In genomic region chr4:43672070-43672469, GRCm38 (mm10) we compare ENCODE assay signal across 9 mouse cellular contexts. TPM values are rescaled to one million over a fixed set of nuclear protein-coding genes. Genes with fewer than 3 reads are reported as not detected.
DNase-seq lines count a peak whose midpoint lies in the region; ATAC-seq and TF ChIP-seq lines count a peak whose summit lies in the region.
"Had no signal": no experiment of that assay in that cellular context is flagged by ENCODE, and none has a peak within 500 bp of the region (broad histone marks: within the 10 kb centered on the region; RNA-seq: fewer than 3 reads in every experiment).

No protein-coding gene starts in this region.

- TF ChIP-seq EP300 in heart, postnatal 0 days (IDR thresholded peaks at IDR 0.05; ENCODE audit: low read depth) = no peak

- H3K9ac ChIP-seq in heart, postnatal 0 days (replicated peaks; ENCODE audit: low read depth, low read length) = no peak overlapping the region
- H3K9ac ChIP-seq: embryonic facial prominence, embryonic 13.5 days had no signal

- peak; percentile 50 for TF ChIP-seq CTCF in C2C12 (IDR thresholded peaks at IDR 0.05; ENCODE audit: control insufficient read depth, insufficient read depth, insufficient read length)
- TF ChIP-seq CTCF in heart, postnatal 0 days (IDR thresholded peaks at IDR 0.05; ENCODE audit: low read depth) = peak; percentile 80
- peak; percentile 71 for TF ChIP-seq CTCF in lung, adult 2 months (IDR thresholded peaks at IDR 0.05; ENCODE audit: insufficient read depth, low read length)

- no peak overlapping the region for H3K4me2 ChIP-seq in heart, postnatal 0 days (ENCODE audit: low read depth, low read length)
- H3K4me2 ChIP-seq: embryonic facial prominence, embryonic 13.5 days had no signal

- peaks cover 13% of the 10 kb centered on the region for H3K27me3 ChIP-seq in C2C12 (ENCODE audit: control insufficient read depth, insufficient read depth, insufficient read length)
- H3K27me3 ChIP-seq in embryonic facial prominence, embryonic 10.5 days (replicated peaks; ENCODE audit: low read depth, poor library complexity, severe bottlenecking) = peaks cover 34% of the 10 kb centered on the region
- H3K27me3 ChIP-seq in heart, postnatal 0 days (ENCODE audit: control insufficient read depth, insufficient read depth, low read length) = no peaks in the 10 kb centered on the region
- H3K27me3 ChIP-seq: embryonic facial prominence, embryonic 13.5 days had no signal

- no peak overlapping the region for H3ac ChIP-seq in C2C12 (ENCODE audit: control insufficient read depth, insufficient read length, low read depth)

- peak; percentile 34; the same call in 1 of the 2 replicates for ATAC-seq in heart, postnatal 0 days (ENCODE audit: insufficient read depth, low read depth)
- peak; percentile 39; the same call in 1 of the 2 replicates for ATAC-seq in neutrophil, adult 5-6 weeks (ENCODE audit: extremely low read depth, insufficient number of reproducible peaks, low FRiP score, poor library complexity, severe bottlenecking)

- H3K79me3 ChIP-seq in C2C12 (ENCODE audit: low read depth) = no peaks in the 10 kb centered on the region

- 11% methylated on average over 2 of the region's 2 CpGs for WGBS in embryonic facial prominence, embryonic 10.5 days
- 4% methylated on average over 2 of the region's 2 CpGs for WGBS in heart, postnatal 0 days
- 12% methylated on average over 2 of the region's 2 CpGs for WGBS in lung, adult 2 months

- H3K4me3 ChIP-seq in C2C12 (ENCODE audit: insufficient read depth, poor library complexity, severe bottlenecking) = no peak overlapping the region
- H3K4me3 ChIP-seq in embryonic facial prominence, embryonic 10.5 days = no peak overlapping the region
- H3K4me3 ChIP-seq in heart, postnatal 0 days (ENCODE audit: low read depth, low read length) = no peak overlapping the region
- no peak overlapping the region for H3K4me3 ChIP-seq in lung, adult 2 months (replicated peaks; ENCODE audit: extremely low read depth, low read depth, low read length)
- H3K4me3 ChIP-seq: embryonic facial prominence, embryonic 13.5 days had no signal

- H3K27ac ChIP-seq in embryonic facial prominence, embryonic 10.5 days (replicated peaks) = no peak overlapping the region
- H3K27ac ChIP-seq in heart, postnatal 0 days (ENCODE audit: low read depth) = no peak overlapping the region
- H3K27ac ChIP-seq: embryonic facial prominence, embryonic 13.5 days had no signal

- no peaks in the 10 kb centered on the region for H3K9me3 ChIP-seq in embryonic facial prominence, embryonic 10.5 days
- H3K9me3 ChIP-seq in heart, postnatal 0 days (replicated peaks; ENCODE audit: control insufficient read depth, low read length) = no peaks in the 10 kb centered on the region
- H3K9me3 ChIP-seq: embryonic facial prominence, embryonic 13.5 days had no signal

- H3K36me3 ChIP-seq in C2C12 (ENCODE audit: control insufficient read depth, insufficient read depth) = no peaks in the 10 kb centered on the region
- peaks cover 22% of the 10 kb centered on the region for H3K36me3 ChIP-seq in embryonic facial prominence, embryonic 10.5 days (replicated peaks)
- H3K36me3 ChIP-seq in heart, postnatal 0 days (replicated peaks; ENCODE audit: control insufficient read depth, insufficient read depth, low read length) = peaks cover 9% of the 10 kb centered on the region; the same call in 1 of the 2 replicates

- TF ChIP-seq POLR2A in lung, adult 2 months (IDR thresholded peaks at IDR 0.05; ENCODE audit: borderline replicate concordance, extremely low read depth, low read depth, low read length) = no peak

- no peaks in the 10 kb centered on the region for H3K79me2 ChIP-seq in C2C12 (ENCODE audit: control insufficient read depth, insufficient read depth)

- peak; percentile 93 for DNase-seq in adrenal gland, postnatal 36 days
- peak; percentile 89 for DNase-seq in embryonic facial prominence, embryonic 10.5 days (ENCODE audit: low spot score)
- DNase-seq in heart, postnatal 0 days (ENCODE audit: low spot score) = peak; percentile 81
- DNase-seq in kidney, postnatal 36 days = peak; percentile 92 to 98
- DNase-seq in lung, adult 2 months = peak; percentile 89
- DNase-seq in testis, postnatal 14 days (ENCODE audit: low spot score) = peak; percentile 81

- peaks cover 42% of the 10 kb centered on the region for H3K4me1 ChIP-seq in embryonic facial prominence, embryonic 10.5 days
- H3K4me1 ChIP-seq in heart, postnatal 0 days (ENCODE audit: control insufficient read depth, insufficient read depth) = 0 out of 2 replicates have a peak, but pooled peaks cover 8% of the 10 kb centered on the region
- H3K4me1 ChIP-seq in lung, adult 2 months (ENCODE audit: control insufficient read depth, insufficient read depth, low read length) = peaks cover 4% of the 10 kb centered on the region

TF ChIP-seq in C2C12, 6 proteins besides CTCF, POLR2A, EP300 and RAD21:
- no peak for TF ChIP-seq MAX (IDR thresholded peaks at IDR 0.05)
- no peak for TF ChIP-seq USF1 (IDR thresholded peaks at IDR 0.05; ENCODE audit: low read depth)
- TF ChIP-seq MYOG (IDR thresholded peaks at IDR 0.05; ENCODE audit: control insufficient read depth, extremely low read depth, insufficient read length) = no peak
- TF ChIP-seq CEBPB (IDR thresholded peaks at IDR 0.05; ENCODE audit: low read depth) = no peak
- no peak for TF ChIP-seq FOSL1 (IDR thresholded peaks at IDR 0.05; ENCODE audit: insufficient read depth, low read length, poor library complexity, severe bottlenecking)
- TF ChIP-seq MYOD1 (IDR thresholded peaks at IDR 0.05; ENCODE audit: control insufficient read depth, insufficient read length, low read depth) = no peak

RNA-seq across cellular contexts. Expression of gene Fam221b, which starts 3.1 kb away (rescaled TPM):
- 1.4 TPM for polyA plus RNA-seq in C2C12 (2012; fragmentation: generic; extraction: Trizol)
- total RNA-seq in adrenal gland, postnatal 36 days (2021) = under 1 TPM; 0.20 TPM
- 1.4 and 1.7 TPM in 2 replicates for polyA plus RNA-seq in embryonic facial prominence, embryonic 10.5 days (2016; fragmentation: Nextera tagmentation; extraction: Ambion mirVana)
- not detected in 2 replicates for total RNA-seq in heart, postnatal 0 days (2014; rRNA removed; ENCODE audit: low replicate concordance)
- polyA plus RNA-seq in heart, postnatal 0 days (2015; fragmentation: Nextera tagmentation; extraction: Ambion mirVana) = 3.6 and 4.0 TPM in 2 replicates
- polyA plus RNA-seq in lung, adult 2 months (2012; rRNA removed) = 0.04 and 0.15 TPM in 2 replicates
- 0.61 and 0.93 TPM in 2 replicates for total RNA-seq in neutrophil, adult 5-6 weeks (2017)

RNA-seq across cellular contexts. Expression of gene Tmem8b, which starts 3.3 kb away (rescaled TPM):
- polyA plus RNA-seq in C2C12 (2012; fragmentation: generic; extraction: Trizol) = 0.16 TPM
- 1 to 10 TPM; 4.7 to 5.0 TPM for total RNA-seq in adrenal gland, postnatal 36 days (2021)
- 4.0 and 5.1 TPM in 2 replicates for polyA plus RNA-seq in embryonic facial prominence, embryonic 10.5 days (2016; fragmentation: Nextera tagmentation; extraction: Ambion mirVana)
- total RNA-seq in heart, postnatal 0 days (2014; rRNA removed; ENCODE audit: low replicate concordance) = 9.6 and 24.9 TPM in 2 replicates
- 4.5 and 4.9 TPM in 2 replicates for polyA plus RNA-seq in heart, postnatal 0 days (2015; fragmentation: Nextera tagmentation; extraction: Ambion mirVana)
- 13.1 and 17.3 TPM in 2 replicates for polyA plus RNA-seq in lung, adult 2 months (2012; rRNA removed)
- 0.47 and 0.49 TPM in 2 replicates for total RNA-seq in neutrophil, adult 5-6 weeks (2017)

RNA-seq across cellular contexts. Expression of gene Hint2, which starts 15.8 kb away (rescaled TPM):
- polyA plus RNA-seq in C2C12 (2012; fragmentation: generic; extraction: Trizol) = 48.0 TPM
- 10 to 100 TPM; 76.8 to 79.3 TPM for total RNA-seq in adrenal gland, postnatal 36 days (2021)
- polyA plus RNA-seq in embryonic facial prominence, embryonic 10.5 days (2016; fragmentation: Nextera tagmentation; extraction: Ambion mirVana) = 71.7 and 72.8 TPM in 2 replicates
- total RNA-seq in heart, postnatal 0 days (2014; rRNA removed; ENCODE audit: low replicate concordance) = 358 and 378 TPM in 2 replicates
- 322 and 361 TPM in 2 replicates for polyA plus RNA-seq in heart, postnatal 0 days (2015; fragmentation: Nextera tagmentation; extraction: Ambion mirVana)
- polyA plus RNA-seq in lung, adult 2 months (2012; rRNA removed) = 61.6 and 71.6 TPM in 2 replicates
- 5.1 and 21.5 TPM in 2 replicates for total RNA-seq in neutrophil, adult 5-6 weeks (2017)

RNA-seq across cellular contexts. Expression of gene Spag8, which starts 18.7 kb away (rescaled TPM):
- polyA plus RNA-seq in C2C12 (2012; fragmentation: generic; extraction: Trizol) = 0.04 TPM
- total RNA-seq in adrenal gland, postnatal 36 days (2021) = under 1 TPM; 0.30 to 0.40 TPM
- 1.8 and 2.0 TPM in 2 replicates for polyA plus RNA-seq in embryonic facial prominence, embryonic 10.5 days (2016; fragmentation: Nextera tagmentation; extraction: Ambion mirVana)
- total RNA-seq in heart, postnatal 0 days (2014; rRNA removed; ENCODE audit: low replicate concordance) = not detected in 2 replicates
- polyA plus RNA-seq in heart, postnatal 0 days (2015; fragmentation: Nextera tagmentation; extraction: Ambion mirVana) = 0.44 and 0.62 TPM in 2 replicates
- 12.1 and 14.7 TPM in 2 replicates for polyA plus RNA-seq in lung, adult 2 months (2012; rRNA removed)
- total RNA-seq in neutrophil, adult 5-6 weeks (2017) = 0.23 and 0.86 TPM in 2 replicates

RNA-seq across cellular contexts. Expression of gene Olfr70, which starts 28.5 kb away (rescaled TPM):
- polyA plus RNA-seq in C2C12 (2012; fragmentation: generic; extraction: Trizol) = not detected
- not detected for total RNA-seq in adrenal gland, postnatal 36 days (2021)
- polyA plus RNA-seq in embryonic facial prominence, embryonic 10.5 days (2016; fragmentation: Nextera tagmentation; extraction: Ambion mirVana) = 0.07 TPM in 1 of 2 replicates, not detected in the other
- 0.15 TPM in 1 of 2 replicates, not detected in the other for total RNA-seq in heart, postnatal 0 days (2014; rRNA removed; ENCODE audit: low replicate concordance)
- polyA plus RNA-seq in heart, postnatal 0 days (2015; fragmentation: Nextera tagmentation; extraction: Ambion mirVana) = not detected in 2 replicates
- polyA plus RNA-seq in lung, adult 2 months (2012; rRNA removed) = not detected in 2 replicates
- not detected in 2 replicates for total RNA-seq in neutrophil, adult 5-6 weeks (2017)
- polyA plus RNA-seq: embryonic facial prominence, embryonic 13.5 days had no signal
